Mouse (Mus musculus) heart, postnatal 10 days (tissue): ENCODE measurements at regions not wholly inside any gene's neighbourhood (a gene's known extent, or its start where the extent isn't known, plus 50 kb on each side); places are given as distances from the start of the nearest gene placed in this dataset.

Experiments used
- DNase-seq, 2 experiments: peaks; one replicate each; pipeline ENCODE4 v3.0.0; 2021
- intact Hi-C: fragments of 180-260 bp; cut with DNase I; formaldehyde crosslinking; loops from one replicate; pipeline ENCODE4 v1.15.1; 2025

- no peak for DNase-seq
- intact Hi-C loops, result no loop called here
Measured at GRCm38 (mm10) chr1:148664409-148664808, 1296.7 kb downstream of the Pla2g4a start.

- intact Hi-C loops, result no loop called here
Measured at GRCm38 (mm10) chr1:148656990-148657389, 1304.1 kb downstream of the Pla2g4a start.

More at GRCm38 (mm10) chr1:148656990-148657389, 1304.1 kb downstream of the Pla2g4a start:
- DNase-seq, result no peak
